Mouse (Mus musculus) right cerebral cortex, postnatal 36 days (tissue): ENCODE data around the gene Vbp1.

Source experiments
- DNase-seq, 2 experiments: peaks; one replicate each; pipeline ENCODE4 v3.0.0; 2022; ENCODE audit warnings: low spot score in 2 of 2, mixed read lengths in 1 of 2

The Vbp1 gene

DNA sequence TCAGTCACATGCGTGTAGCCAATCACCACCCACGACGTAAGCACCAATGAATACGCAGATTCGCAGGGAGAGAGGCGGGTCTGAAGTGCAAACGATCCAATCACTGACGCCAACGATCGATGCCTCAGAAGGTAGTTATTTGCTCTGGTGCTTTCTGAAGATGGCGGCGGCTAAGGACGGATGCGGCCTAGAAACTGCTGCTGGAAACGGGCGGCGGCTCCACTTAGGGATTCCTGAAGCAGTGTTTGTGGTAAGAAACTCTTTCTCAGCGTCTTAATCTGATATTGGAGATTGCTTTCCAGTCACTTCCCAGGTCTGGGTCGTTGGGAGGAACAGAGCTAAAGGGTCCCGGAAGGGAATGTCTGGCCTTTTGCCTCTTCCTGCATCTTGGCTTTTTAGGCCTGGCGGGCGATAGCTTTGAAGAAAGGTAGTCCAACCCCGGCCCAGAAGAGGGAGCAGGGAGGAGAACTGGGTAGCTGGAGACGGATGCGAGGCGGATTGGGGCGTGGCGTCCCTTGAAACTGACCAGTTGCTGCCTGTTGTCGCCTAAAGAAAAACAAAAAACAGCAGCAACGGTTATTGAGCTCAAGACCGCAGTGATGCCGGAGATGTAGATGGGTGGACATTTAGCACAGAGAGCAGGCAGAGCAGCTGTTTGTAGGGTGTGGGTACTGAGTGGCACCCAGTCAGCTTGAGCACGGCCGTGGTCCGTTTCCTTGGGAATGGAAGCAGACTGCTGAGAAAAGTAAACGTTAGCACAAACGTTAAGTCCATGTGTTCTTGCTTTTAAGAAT, at the start of gene Vbp1:
TSS of gene Vbp1 (plus strand) at position 121 of the 794 bp plus-strand sequence.
- DNase-seq = peak; percentile 86 to 91

DNA sequence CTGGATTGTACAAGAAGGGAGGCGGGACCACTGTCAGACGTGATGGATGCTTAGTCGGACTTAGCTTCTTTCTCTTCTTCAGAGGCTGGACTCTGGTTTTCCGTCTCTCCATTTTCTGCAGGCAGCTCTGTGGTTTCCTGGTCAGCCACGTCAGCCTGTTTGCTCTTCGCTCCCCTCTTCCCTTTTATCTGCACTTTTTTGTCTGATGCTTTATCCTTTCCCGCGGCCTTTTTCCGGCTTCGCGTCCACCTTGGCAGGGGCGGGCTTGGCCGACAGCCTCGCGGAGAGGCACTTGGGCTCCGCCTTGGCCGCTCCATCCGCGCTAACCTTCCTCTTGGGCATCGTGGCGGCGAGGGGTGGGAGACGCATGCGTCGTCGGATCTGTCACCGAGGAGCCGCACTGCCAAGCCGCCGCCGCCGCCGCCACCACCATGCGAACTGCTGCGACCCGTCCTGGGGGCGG, 38.9 kb upstream of the Vbp1 start:
- DNase-seq = peak; percentile 29 to 31

DNA sequence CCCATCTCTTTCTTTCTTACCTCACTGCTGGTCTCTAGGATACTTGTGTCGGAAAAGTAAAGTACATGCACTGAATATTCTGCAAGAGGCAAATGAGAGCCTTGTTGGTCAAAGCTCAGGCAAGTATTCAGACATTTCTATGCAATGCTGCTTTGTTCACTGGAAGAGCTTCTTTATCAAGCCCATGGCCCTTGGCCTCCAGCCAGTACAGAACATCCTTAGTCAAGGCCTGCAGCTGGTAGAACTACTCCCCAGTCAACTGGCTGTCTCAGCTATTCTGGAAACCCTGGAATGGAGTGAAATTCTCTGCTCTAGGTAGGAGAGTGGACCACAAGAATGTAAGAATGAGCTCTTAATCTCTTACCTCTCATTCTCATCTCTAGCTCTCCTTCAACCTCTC, 24.2 kb upstream of the Vbp1 start:
- no peak for DNase-seq

DNA sequence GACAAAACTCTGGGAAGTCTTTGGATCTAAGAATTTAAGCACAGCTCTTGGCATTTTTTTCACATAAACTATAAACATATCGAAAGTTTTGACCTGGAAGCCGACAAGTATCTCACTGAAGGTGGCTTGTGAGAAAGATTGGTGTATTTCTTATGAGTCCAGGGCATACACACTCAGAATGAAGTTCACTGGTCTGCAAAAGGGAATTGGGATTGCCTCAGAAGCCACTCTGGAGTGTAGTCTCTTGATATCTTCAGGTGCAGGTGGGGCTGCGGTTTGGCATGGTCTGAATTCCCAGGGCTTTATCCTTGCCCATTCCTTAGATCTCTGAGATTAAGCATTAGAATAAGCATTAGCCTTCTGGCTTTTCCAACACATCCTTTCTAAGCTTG, 316 bp upstream of the Vbp1 start:
- DNase-seq = no peak

- peak; percentile 40 to 53 for DNase-seq
These were observed 63.7 kb downstream of the Vbp1 start, which contains the start of gene Rab39b for GRCm38 (mm10) chrX:75577582-75578324. Gene Rab39b (minus strand): TSS chrX:75578231.

DNA sequence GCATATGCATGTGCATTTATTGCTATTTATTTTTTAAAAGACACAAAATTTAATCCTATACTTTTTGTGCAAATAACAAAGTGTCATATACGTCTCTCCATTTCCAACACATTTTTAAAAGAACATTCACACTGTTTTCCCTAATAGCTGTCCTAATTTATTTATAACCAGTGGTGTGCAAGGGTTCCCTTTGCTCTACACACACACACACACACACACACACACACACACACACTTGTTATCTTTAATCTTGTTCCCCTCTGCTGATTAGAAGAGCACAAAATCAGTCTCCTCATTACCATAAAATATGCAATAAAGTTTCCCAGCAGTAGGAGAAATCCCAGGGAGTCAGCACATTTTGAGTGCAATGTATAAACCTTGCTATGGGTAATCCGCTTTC, 64.4 kb downstream of the Vbp1 start:
- no peak for DNase-seq
